Mouse (Mus musculus) erythroblast, embryonic 14.5 days (primary cell): ENCODE data around the gene Gabbr1. TPM values are rescaled to one million over a fixed set of nuclear protein-coding genes. Genes with fewer than 3 reads are reported as not detected.
A peak's percentile ranks its signal among the peaks of the same experiment; 100 is the strongest.
"Not testable (repeated sequence)": the region's sequence is repeated elsewhere in the genome, so short reads cannot be mapped to it uniquely, and the experiment has no call there.

Experiments
- H3K27me3 ChIP-seq: 2 replicates; pipeline ENCODE4 v1.6.1; 2012; ENCODE audit warnings: inconsistent platforms; ENCODE audit not compliant: control insufficient read depth
- H3K36me3 ChIP-seq: 2 replicates; pipeline ENCODE4 v1.6.1; 2012; ENCODE audit warnings: mild to moderate bottlenecking, inconsistent platforms; ENCODE audit not compliant: control insufficient read depth
- H3K4me1 ChIP-seq: 2 replicates; pipeline ENCODE4 v1.6.1; 2012; ENCODE audit warnings: inconsistent platforms; ENCODE audit not compliant: control insufficient read depth
- H3K4me3 ChIP-seq: replicated peaks from 2 replicates; pipeline ENCODE3; 2012; ENCODE audit warnings: moderate library complexity, mild to moderate bottlenecking, inconsistent platforms
- H3K9me3 ChIP-seq: 2 replicates; pipeline ENCODE4 v1.6.1; 2012; ENCODE audit warnings: low read length, inconsistent platforms, mixed read lengths; ENCODE audit not compliant: control insufficient read depth
- GATA1 ChIP-seq: IDR thresholded peaks from 2 replicates; pipeline ENCODE4 v1.6.1; 2012; ENCODE audit warnings: low read length, inconsistent platforms, mixed read lengths
- TAL1 ChIP-seq: IDR thresholded peaks from 3 replicates; pipeline ENCODE4 v1.6.1; 2012; ENCODE audit warnings: low read length, inconsistent platforms, mixed read lengths
- polyA plus RNA-seq: library from polyadenylated mRNA; stranded (reverse); fragments of >175 nt; gene quantifications from 2 replicates; pipeline ENCODE4 v1.2.3, GENCODE M21; 2012

The Gabbr1 gene
- polyA plus RNA-seq, 1 experiment, result 0.08 TPM

- Histone ChIP-seq H3K27me3 (no peaks in the 10 kb centered on the region), H3K4me3 (no peak overlapping the region), H3K4me1 (no peaks in the 10 kb centered on the region), H3K36me3 (no peaks in the 10 kb centered on the region), H3K9me3 (no peaks in the 10 kb centered on the region)
- TF ChIP-seq GATA1 (no peak), TAL1 (no peak)
Observed at GRCm38 (mm10) chr17:37011719-37012118, 34.0 kb upstream of the Gabbr1 start.

GRCm38 (mm10) chr17:37012141-37012540, 33.6 kb upstream of the Gabbr1 start:
- TF ChIP-seq GATA1 (no peak), TAL1 (no peak)
- Histone ChIP-seq H3K4me3 (no peak overlapping the region), H3K27me3 (no peaks in the 10 kb centered on the region), H3K9me3 (no peaks in the 10 kb centered on the region), H3K36me3 (no peaks in the 10 kb centered on the region), H3K4me1 (no peaks in the 10 kb centered on the region)

GRCm38 (mm10) chr17:37016333-37016732, 29.4 kb upstream of the Gabbr1 start:
- TF ChIP-seq TAL1, result no peak
- TF ChIP-seq GATA1, result no peak
- Histone ChIP-seq H3K36me3 (no peaks in the 10 kb centered on the region), H3K4me3 (no peak overlapping the region), H3K27me3 (no peaks in the 10 kb centered on the region), H3K4me1 (no peaks in the 10 kb centered on the region), H3K9me3 (no peaks in the 10 kb centered on the region)

- TF ChIP-seq TAL1, result no peak
- TF ChIP-seq GATA1, result no peak
- no peaks in the 10 kb centered on the region for H3K27me3 ChIP-seq
- no peaks in the 10 kb centered on the region for H3K4me1 ChIP-seq
- no peaks in the 10 kb centered on the region for H3K36me3 ChIP-seq
- H3K9me3 ChIP-seq, result no peaks in the 10 kb centered on the region
- H3K4me3 ChIP-seq, result no peak overlapping the region
Observed at GRCm38 (mm10) chr17:37018328-37018727, 27.4 kb upstream of the Gabbr1 start.

GRCm38 (mm10) chr17:37019242-37019641, 26.5 kb upstream of the Gabbr1 start:
- not testable (repeated sequence) for H3K36me3 ChIP-seq, H3K4me1 ChIP-seq, H3K27me3 ChIP-seq, H3K9me3 ChIP-seq, H3K4me3 ChIP-seq

- TF ChIP-seq TAL1 (no peak), GATA1 (no peak)
Observed at GRCm38 (mm10) chr17:37022628-37023576, 22.9 kb upstream of the Gabbr1 start, which contains the start of gene Mog. Mog (minus strand) TSS chr17:37023398.

GRCm38 (mm10) chr17:37026425-37026824, 19.3 kb upstream of the Gabbr1 start:
- Histone ChIP-seq H3K27me3 (no peaks in the 10 kb centered on the region), H3K4me1 (peaks cover 6% of the 10 kb centered on the region), H3K4me3 (no peak overlapping the region), H3K36me3 (no peaks in the 10 kb centered on the region), H3K9me3 (no peaks in the 10 kb centered on the region)
- TF ChIP-seq GATA1 (no peak), TAL1 (no peak)

More at GRCm38 (mm10) chr17:37022628-37023576, 22.9 kb upstream of the Gabbr1 start, which contains the start of gene Mog:
- Histone ChIP-seq H3K36me3 (no peaks in the 10 kb centered on the region), H3K4me3 (no peak within 1 kb of the TSS), H3K4me1 (no peaks in the 10 kb centered on the region), H3K9me3 (no peaks in the 10 kb centered on the region), H3K27me3 (no peaks in the 10 kb centered on the region)

- TF ChIP-seq GATA1, result no peak
- H3K4me1 ChIP-seq, result peaks cover 6% of the 10 kb centered on the region
- H3K36me3 ChIP-seq, result no peaks in the 10 kb centered on the region
- no peak overlapping the region for H3K4me3 ChIP-seq
- no peaks in the 10 kb centered on the region for H3K9me3 ChIP-seq
- no peaks in the 10 kb centered on the region for H3K27me3 ChIP-seq
Observed at GRCm38 (mm10) chr17:37027486-37027885, 18.3 kb upstream of the Gabbr1 start.

GRCm38 (mm10) chr17:37028212-37028611, 17.6 kb upstream of the Gabbr1 start:
- H3K9me3 ChIP-seq, result no peaks in the 10 kb centered on the region
- no peak for TF ChIP-seq TAL1
- no peak for TF ChIP-seq GATA1
- no peaks in the 10 kb centered on the region for H3K27me3 ChIP-seq
- H3K36me3 ChIP-seq, result no peaks in the 10 kb centered on the region
- peak overlapping the region; percentile 57 for H3K4me3 ChIP-seq
- H3K4me1 ChIP-seq, result peaks cover 6% of the 10 kb centered on the region
